Mouse (Mus musculus): ENCODE data around the gene Ago4. TPM values are rescaled to one million over a fixed set of nuclear protein-coding genes. Genes with fewer than 3 reads are reported as not detected.
A peak's percentile ranks its signal among the peaks of the same experiment; 100 is the strongest.

Gene Ago4
- polyA plus RNA-seq, 3 experiments from 2014 or later: 0.16 to 0.27 TPM; not detected in 1

DNA sequence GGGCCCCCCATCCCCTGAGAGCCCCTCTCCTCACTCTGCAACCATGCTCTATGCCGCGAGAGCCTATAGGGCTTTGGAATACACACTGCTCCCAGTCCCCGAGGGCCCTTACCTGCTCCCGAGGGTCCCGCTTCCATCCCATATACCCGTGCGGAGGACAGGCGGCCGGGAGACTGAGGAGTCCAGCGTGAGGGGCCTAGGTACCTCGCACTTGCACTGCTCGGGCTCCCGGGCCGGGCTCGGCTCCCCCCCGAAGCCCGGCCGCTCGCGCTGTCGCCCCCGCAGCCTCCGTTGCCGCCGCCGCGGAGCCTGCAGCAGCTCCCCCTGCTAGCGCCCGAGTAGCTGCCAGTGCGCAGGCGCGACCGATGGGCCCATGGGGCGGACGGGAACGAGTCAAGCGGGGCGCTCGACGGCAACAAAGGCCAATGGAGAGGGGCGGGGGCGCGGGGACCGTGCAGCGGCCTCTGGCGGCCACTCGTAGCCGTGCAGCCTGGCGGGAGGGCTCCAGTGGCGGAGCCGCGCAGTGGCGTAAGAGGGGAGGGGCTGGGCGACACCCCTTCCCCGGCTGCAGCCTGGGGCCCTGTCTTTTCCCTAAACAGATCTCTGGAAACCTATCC, 64.9 kb downstream of the Ago4 start, which contains the start of gene Ago1:
Gene Ago1 (minus strand): TSS at position 299 of the 617 bp plus-strand sequence.
- peak; percentile 94 for ATAC-seq

DNA sequence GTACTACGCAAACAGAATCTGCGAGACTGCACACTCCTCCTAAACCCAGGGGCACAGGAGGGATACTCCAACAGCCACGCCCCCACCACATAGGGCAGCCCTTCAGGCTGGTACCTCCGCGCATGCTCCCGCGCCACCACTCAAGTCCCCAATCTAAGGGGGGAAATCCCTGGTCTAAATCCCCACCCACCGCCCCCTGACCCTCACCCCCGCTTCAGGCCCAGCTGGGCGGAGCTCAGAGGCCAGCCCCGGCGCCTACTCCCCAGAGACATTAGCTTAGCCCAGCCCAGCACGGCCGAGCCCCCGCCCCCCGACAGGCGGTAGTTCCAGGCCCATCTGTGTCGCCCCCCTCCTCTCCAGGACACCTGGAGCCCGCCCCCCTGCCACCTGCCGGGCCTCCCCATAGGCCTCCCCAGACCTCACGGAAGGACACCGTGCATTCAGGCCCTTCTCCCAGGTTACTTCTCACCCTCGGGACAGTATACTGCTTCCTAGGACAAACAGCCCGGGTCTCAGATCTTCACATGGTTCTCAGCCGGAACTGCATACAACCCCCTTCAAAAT, 65.5 kb downstream of the Ago4 start:
- peak; percentile 39 for ATAC-seq

DNA sequence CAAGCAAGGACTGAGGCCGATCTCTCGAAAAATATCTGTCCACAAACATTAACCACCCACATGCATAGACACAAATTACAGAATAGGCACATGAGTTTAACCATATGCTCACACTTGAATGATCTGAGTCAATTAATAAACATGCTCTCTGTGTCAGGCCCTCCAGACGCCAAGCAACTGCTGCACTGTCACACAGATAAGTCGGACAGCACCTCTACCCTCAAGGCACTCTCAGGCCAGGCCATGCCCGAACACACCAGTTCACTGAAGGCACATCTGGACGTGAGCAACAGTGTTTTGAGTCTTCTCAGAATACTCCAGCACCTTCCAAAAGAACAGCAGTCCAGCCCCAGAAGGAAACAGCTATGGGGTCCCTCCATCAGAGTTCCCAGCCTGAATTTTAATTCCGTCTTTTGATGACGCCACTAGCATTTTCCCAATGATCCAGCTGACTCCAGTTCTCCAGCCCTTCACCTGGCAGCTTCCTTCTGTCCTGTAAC, 67.0 kb downstream of the Ago4 start:
- ATAC-seq: no peak

DNA sequence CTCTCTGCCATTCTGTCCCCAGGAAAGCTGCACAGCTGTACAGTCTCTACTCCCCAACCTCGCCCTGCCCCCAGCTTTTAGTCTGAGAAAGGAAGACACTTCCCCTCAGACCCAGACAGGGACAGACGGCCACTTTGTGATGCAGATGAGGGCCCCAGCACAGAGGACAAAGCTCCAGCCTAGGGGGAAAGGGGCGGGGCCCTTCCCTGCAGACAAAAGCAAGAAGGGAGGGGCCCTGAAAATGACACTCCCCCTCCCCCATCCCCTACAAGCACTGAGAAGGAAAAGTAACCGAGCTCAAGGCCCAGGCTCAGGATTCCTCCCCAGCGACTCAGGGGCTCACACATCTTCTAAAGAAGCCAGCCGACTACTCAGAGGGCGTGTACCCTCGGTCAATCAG, 67.4 kb downstream of the Ago4 start:
- no peak for ATAC-seq

DNA sequence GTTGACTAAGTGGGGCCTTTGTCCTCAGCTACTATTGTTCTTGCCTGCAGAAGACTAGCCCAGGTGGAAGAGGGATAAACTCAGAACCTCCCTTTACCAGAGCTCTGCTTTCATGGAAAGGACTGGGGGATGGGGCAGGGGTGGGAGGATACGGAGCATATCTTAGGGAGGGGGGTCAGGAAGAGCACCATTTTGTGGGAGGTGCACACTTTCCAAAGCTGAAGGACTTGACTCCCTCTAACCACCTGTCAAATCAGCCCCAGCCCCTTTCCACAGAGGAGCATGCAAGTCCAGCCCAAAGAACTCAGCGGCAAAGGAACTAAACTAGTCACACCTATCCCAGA, 68.4 kb downstream of the Ago4 start:
- ATAC-seq: no peak

DNA sequence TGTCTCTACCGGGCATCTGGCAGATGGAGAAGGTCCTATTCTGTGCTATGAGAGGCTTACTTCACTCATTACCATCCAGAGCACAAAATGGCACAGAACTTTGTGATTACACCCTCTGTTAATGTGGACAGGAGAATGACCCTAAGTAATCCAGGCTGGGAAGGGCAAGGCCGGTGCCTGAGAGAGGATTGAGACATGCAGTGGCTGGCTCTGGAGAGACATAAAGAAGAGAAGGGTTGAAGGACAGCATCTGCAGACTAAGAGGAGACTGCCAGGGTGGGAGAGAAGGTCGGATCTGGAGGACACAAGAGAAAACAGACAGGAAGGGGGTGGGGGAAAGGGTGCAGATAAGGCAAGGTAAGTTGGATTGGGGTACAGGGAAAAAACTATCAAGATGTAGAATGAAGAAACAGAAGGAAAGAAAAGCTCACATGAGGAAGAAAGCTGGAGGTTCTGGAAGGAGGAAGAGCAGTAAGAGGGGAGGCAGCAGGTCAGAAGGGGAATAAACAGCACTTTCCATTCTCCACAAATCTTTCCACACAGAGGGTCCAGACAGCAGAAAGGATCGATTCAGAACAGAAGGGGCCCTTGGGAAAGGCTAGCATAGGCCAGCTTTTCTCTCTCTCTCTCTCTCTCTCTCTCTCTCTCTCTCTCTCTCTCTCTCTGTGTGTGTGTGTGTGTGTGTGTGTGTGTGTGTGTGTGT, 68.9 kb downstream of the Ago4 start:
- no peak for ATAC-seq

DNA sequence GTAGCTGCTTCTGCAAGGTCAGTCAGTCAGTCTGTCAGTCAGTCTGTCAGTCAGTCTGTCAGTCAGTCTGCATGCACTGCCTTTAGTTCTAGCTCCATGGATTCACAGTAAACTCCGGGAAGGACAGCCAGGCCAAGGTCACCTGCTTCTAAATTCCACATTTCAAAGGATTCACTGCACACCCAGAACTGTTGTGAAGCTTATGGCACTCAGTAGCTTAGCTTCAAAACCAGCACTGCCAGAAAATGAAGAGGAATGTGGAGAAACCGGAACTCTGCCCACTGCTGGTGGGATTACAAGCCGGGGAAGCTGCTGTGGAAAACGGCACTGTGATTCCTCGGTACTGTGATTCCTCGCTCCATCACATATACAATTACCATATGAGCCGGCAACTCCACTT, 77.8 kb downstream of the Ago4 start:
- no peak for ATAC-seq

DNA sequence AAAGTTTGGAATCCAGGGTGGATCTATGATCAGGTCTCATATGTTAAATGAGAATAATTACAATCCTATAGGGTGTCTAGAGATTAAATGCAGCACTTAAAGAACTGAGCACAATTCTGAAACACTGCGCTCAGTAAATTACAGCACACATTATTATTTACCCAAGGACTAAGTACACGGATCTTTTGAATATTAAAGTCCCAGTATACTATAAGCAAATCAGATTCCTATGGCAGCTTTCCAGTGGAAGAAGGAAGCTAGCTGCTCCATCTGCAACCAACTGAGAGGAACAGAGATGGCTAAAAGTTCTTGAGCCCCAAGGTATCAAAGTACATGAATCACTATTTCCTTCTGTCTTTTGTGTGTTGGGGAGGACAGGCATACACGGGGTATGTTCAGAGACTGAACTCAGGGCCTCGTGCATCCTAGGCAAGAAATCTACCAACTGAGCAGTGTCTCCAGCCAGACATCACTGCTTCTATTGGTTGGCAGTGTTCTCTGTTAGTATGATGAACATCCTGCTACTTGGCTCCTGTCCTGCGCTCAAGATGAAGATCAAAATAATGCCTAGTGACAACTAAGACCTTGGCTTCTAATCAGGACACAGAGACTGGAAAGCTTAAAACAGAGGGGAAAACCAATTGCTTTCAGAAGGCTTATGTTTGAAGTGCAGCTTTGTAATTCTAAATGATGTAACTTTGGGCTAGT, 78.6 kb downstream of the Ago4 start:
- no peak for ATAC-seq

DNA sequence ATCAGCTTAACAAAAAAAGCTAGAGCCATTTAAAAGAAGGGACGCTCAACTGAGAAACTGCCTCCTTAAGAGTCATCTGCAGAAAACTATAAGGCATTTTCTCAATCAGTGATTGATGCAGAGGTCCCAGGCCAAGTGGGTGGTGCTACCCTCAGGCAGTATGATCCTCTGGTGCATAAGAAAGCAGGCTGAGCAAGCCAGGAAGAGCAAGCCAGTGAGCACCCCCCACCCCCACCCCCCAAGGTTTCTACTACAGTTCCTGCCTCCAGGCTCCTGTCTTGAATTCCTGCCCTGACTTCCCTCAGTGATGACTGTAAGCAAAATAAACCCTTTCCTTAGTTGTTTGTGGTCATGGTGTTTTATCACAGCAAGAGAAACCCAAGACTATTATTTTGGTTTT, 83.0 kb downstream of the Ago4 start:
- no peak for ATAC-seq

DNA sequence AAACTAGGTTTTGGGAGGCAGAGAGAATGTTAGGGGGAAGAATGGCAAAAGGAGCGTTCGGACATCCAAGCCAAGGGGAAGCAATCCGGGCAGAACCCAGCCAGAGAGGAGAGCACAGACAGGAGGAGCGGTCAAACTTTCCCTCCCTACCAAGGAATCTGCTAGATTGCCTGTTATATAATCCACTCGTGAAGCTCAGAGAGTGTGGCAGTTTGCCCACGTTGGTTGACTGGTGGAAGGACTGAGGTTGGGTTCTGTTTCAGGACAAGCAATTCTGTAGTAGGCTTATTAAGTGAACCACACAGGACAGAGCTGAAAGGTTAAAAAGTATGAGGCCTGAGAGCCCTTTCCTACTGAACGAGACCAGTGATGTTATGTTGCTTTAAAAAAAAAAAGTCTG, 86.1 kb downstream of the Ago4 start:
- no peak for ATAC-seq

DNA sequence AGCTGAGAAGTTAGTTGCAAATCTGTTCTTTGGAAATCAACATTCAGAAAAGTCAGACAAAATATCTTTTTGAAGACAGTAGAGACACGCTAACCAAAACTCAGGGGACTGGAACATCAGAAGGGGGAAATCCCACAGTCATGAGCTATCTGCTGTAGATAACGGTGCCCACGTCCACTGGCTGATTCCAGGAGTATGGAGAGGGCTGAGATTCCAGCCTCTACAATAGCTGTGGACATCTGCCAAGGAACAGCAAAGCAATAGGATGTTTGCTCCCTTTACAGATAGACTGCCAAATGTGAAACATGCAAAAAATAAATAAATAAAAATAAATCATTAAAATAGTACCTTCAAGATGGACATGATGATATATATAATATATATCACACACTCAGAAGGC, 88.7 kb downstream of the Ago4 start:
- no peak for ATAC-seq

Other genes starting within 250 kb of the Ago4 start
- gene Col8a2, start 246.7 kb downstream of the Ago4 start, polyA plus RNA-seq (2017; shearing (Covaris generic)): not detected
- gene Adprhl2, start 211.8 kb downstream of the Ago4 start, polyA plus RNA-seq (2017; shearing (Covaris generic)): 10 to 100 TPM; 15.9 to 22.5 (median 22.1) TPM
- not detected for gene Tekt2, start 207.8 kb downstream of the Ago4 start, polyA plus RNA-seq (2017; shearing (Covaris generic))
- 10 to 100 TPM; 18.8 to 24.1 (median 19.1) TPM for gene Ago3, start 103.9 kb downstream of the Ago4 start, polyA plus RNA-seq (2017; shearing (Covaris generic))
- gene Ago1, start 64.9 kb downstream of the Ago4 start, polyA plus RNA-seq (2017; shearing (Covaris generic)): 10 to 100 TPM in 1 of 3 experiments, 1 to 10 TPM in 2; 5.8 to 10.3 (median 9.2) TPM
- 10 to 100 TPM in 1 of 3 experiments, 1 to 10 TPM in 2; 2.4 to 30.1 (median 2.6) TPM for gene Clspn, start 23.5 kb upstream of the Ago4 start, polyA plus RNA-seq (2017; shearing (Covaris generic))
- gene 5730409E04Rik, start 76.3 kb upstream of the Ago4 start, polyA plus RNA-seq (2017; shearing (Covaris generic)): under 1 TPM; 0.51 to 0.66 (median 0.58) TPM
- gene Psmb2, start 144.2 kb upstream of the Ago4 start, polyA plus RNA-seq (2017; shearing (Covaris generic)): 100 to 1,000 TPM; 279 to 433 (median 354) TPM
- gene Tfap2e, start 202.8 kb upstream of the Ago4 start, polyA plus RNA-seq (2017; shearing (Covaris generic)): not detected
- 10 to 100 TPM in 2 of 3 experiments, 1 to 10 TPM in 1; 9.7 to 12.0 (median 10.1) TPM for gene Ncdn, start 220.0 kb upstream of the Ago4 start, polyA plus RNA-seq (2017; shearing (Covaris generic))
- gene AU040320, start 220.1 kb upstream of the Ago4 start, polyA plus RNA-seq (2017; shearing (Covaris generic)): 10 to 100 TPM; 17.0 to 24.0 (median 20.1) TPM

Measured in inflammation-experienced regulatory T-cells, adult 6 months (primary cell).